Mouse (Mus musculus): ENCODE results near the gene Pgrmc2. TPM values are rescaled to one million over a fixed set of nuclear protein-coding genes. Genes with fewer than 3 reads are reported as not detected.

Pgrmc2 gene
- polyA plus RNA-seq, 1 experiment from 2014 or later = 31.7 TPM

GRCm38 (mm10) chr3:41061831-41062565 is 20.8 kb downstream of the Pgrmc2 start:
- Histone ChIP-seq H3K9ac (ENCODE audit: low read length) (no peak overlapping the region), H3K27ac (ENCODE audit: low read depth) (no peak overlapping the region), H3K4me1 (replicated peaks; ENCODE audit: control insufficient read depth, insufficient read depth, low read length) (no peaks in the 10 kb centered on the region), H3K27me3 (replicated peaks; ENCODE audit: control insufficient read depth, insufficient read depth, low read length) (no peaks in the 10 kb centered on the region), H3K4me3 (ENCODE audit: low read depth, low read length) (no peak overlapping the region), H3K9me3 (ENCODE audit: control insufficient read depth, low read length) (no peaks in the 10 kb centered on the region), H3K36me3 (ENCODE audit: control insufficient read depth, insufficient read depth, low read length) (peaks cover 26% of the 10 kb centered on the region), H3K4me2 (ENCODE audit: low read length) (no peak overlapping the region)
- no peak for ATAC-seq (replicated peaks; ENCODE audit: low FRiP score, low TSS enrichment, low read depth)
- WGBS = 91% methylated on average over 3 of the region's 3 CpGs
- no peak for DNase-seq (ENCODE audit: low spot score)

DNA sequence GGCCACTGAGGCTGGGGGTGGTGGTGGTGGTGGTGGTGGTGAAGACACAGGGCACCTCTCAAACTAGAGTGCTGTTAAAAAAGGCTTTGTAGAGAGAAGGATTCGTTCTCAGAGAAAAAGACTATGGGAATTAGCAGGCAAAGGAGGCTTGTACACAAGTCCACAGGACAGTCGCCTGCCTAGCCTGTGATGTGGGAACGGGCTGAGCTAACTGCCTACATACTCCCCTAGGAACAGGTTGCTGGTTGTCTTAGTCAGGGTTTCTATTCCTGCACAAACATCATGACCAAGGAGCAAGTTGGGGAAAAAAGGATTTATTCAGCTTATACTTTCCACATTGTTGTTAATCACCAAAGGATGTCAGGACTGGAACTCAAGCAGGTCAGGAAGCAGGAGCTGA is 23.6 kb downstream of the Pgrmc2 start:
- WGBS = 87% methylated on average over 3 of the region's 3 CpGs
- Histone ChIP-seq H3K9me3 (ENCODE audit: control insufficient read depth, low read length) (no peaks in the 10 kb centered on the region), H3K27ac (ENCODE audit: low read depth) (no peak overlapping the region), H3K9ac (ENCODE audit: low read length) (no peak overlapping the region), H3K27me3 (replicated peaks; ENCODE audit: control insufficient read depth, insufficient read depth, low read length) (no peaks in the 10 kb centered on the region), H3K36me3 (ENCODE audit: control insufficient read depth, insufficient read depth, low read length) (peaks cover 8% of the 10 kb centered on the region; the same call in 1 of the 2 replicates), H3K4me2 (ENCODE audit: low read length) (no peak overlapping the region), H3K4me1 (replicated peaks; ENCODE audit: control insufficient read depth, insufficient read depth, low read length) (no peaks in the 10 kb centered on the region), H3K4me3 (ENCODE audit: low read depth, low read length) (no peak overlapping the region)
- ATAC-seq (replicated peaks; ENCODE audit: low FRiP score, low TSS enrichment, low read depth) (no peak), DNase-seq (ENCODE audit: low spot score) (no peak)

DNA sequence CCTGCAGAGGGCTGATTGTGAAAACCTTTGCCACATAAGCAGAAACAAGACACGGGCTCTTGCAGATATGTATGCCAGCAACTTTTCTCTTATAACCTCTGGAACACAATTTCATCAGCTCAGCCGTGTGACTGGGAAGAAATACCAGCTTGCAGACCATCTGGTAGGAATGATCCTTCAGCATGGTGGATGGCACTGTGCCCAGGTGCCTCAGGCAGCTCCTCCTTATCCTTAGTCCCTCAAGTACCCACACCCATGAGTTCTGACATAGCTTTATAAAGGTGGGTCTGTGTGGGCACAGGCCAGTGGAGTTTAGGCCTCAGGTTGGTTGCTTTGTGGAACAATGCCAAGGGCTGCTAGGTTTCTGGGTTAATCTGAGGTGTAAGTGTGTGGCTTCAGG is 24.5 kb downstream of the Pgrmc2 start:
- no peak for DNase-seq (ENCODE audit: low spot score)
- Histone ChIP-seq H3K36me3 (ENCODE audit: control insufficient read depth, insufficient read depth, low read length) (peaks cover under 1% of the 10 kb centered on the region; the same call in 1 of the 2 replicates), H3K4me2 (ENCODE audit: low read length) (no peak overlapping the region), H3K9ac (ENCODE audit: low read length) (no peak overlapping the region), H3K27me3 (replicated peaks; ENCODE audit: control insufficient read depth, insufficient read depth, low read length) (no peaks in the 10 kb centered on the region), H3K4me3 (ENCODE audit: low read depth, low read length) (no peak overlapping the region), H3K27ac (ENCODE audit: low read depth) (no peak overlapping the region), H3K4me1 (replicated peaks; ENCODE audit: control insufficient read depth, insufficient read depth, low read length) (no peaks in the 10 kb centered on the region), H3K9me3 (ENCODE audit: control insufficient read depth, low read length) (no peaks in the 10 kb centered on the region)
- no peak for ATAC-seq (replicated peaks; ENCODE audit: low FRiP score, low TSS enrichment, low read depth)
- WGBS = 85% methylated on average over 2 of the region's 2 CpGs

DNA sequence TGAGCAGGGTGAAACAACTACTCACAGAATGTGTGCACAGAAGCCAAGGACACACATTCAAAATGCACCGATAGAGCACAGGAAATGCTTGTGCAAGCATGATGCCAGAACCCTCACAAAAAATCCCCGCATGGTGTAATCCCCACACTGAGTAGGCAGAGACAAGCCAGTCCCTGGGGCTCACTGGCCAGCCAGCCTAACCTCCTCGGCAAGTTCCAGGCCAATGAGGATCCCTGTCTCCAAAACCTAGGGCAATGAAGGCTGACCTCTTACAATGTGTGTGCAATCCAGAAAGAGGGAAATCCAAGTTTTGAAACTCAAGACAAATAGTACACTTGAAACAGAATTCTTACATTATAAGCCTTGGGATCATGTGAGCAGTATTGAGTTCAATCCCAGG is 29.5 kb downstream of the Pgrmc2 start:
- DNase-seq (ENCODE audit: low spot score) = no peak
- 89% methylated on average over 3 of the region's 3 CpGs for WGBS
- no peak overlapping the region for H3K27ac ChIP-seq (ENCODE audit: low read depth)
- ATAC-seq (replicated peaks; ENCODE audit: low FRiP score, low TSS enrichment, low read depth) = no peak
- no peaks in the 10 kb centered on the region for H3K27me3 ChIP-seq (replicated peaks; ENCODE audit: control insufficient read depth, insufficient read depth, low read length)
- H3K4me3 ChIP-seq (ENCODE audit: low read depth, low read length) = no peak overlapping the region
- H3K4me2 ChIP-seq (ENCODE audit: low read length) = no peak overlapping the region
- no peaks in the 10 kb centered on the region for H3K4me1 ChIP-seq (replicated peaks; ENCODE audit: control insufficient read depth, insufficient read depth, low read length)
- H3K9me3 ChIP-seq (ENCODE audit: control insufficient read depth, low read length) = no peaks in the 10 kb centered on the region
- H3K36me3 ChIP-seq (ENCODE audit: control insufficient read depth, insufficient read depth, low read length) = no peaks in the 10 kb centered on the region
- H3K9ac ChIP-seq (ENCODE audit: low read length) = no peak overlapping the region

DNA sequence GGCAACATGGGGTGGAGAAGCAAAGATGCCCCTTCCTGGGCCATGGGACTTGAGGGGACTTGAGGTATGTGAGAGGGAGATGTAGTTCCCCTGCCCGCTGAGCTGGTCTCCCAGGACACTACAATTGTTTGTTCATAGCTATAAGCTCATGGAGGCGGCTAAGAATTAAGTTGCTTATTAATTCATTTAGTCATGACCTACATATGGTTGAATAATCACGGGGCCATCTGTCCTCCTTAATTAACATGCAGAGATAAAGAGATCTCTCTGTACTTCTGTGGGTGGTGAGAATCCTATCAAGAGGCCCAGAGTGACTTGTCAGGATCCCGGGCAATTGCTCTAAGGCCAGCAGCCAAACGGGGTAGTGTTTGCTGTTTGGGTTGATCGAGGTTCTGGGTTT is 35.0 kb downstream of the Pgrmc2 start:
- Histone ChIP-seq H3K36me3 (ENCODE audit: control insufficient read depth, insufficient read depth, low read length) (no peaks in the 10 kb centered on the region), H3K27me3 (replicated peaks; ENCODE audit: control insufficient read depth, insufficient read depth, low read length) (no peaks in the 10 kb centered on the region), H3K9me3 (ENCODE audit: control insufficient read depth, low read length) (no peaks in the 10 kb centered on the region), H3K27ac (ENCODE audit: low read depth) (no peak overlapping the region), H3K4me3 (ENCODE audit: low read depth, low read length) (no peak overlapping the region), H3K4me1 (replicated peaks; ENCODE audit: control insufficient read depth, insufficient read depth, low read length) (no peaks in the 10 kb centered on the region), H3K4me2 (ENCODE audit: low read length) (no peak overlapping the region), H3K9ac (ENCODE audit: low read length) (no peak overlapping the region)
- DNase-seq (ENCODE audit: low spot score) = no peak
- ATAC-seq (replicated peaks; ENCODE audit: low FRiP score, low TSS enrichment, low read depth) = no peak
- 91% methylated on average over 6 of the region's 6 CpGs for WGBS

DNA sequence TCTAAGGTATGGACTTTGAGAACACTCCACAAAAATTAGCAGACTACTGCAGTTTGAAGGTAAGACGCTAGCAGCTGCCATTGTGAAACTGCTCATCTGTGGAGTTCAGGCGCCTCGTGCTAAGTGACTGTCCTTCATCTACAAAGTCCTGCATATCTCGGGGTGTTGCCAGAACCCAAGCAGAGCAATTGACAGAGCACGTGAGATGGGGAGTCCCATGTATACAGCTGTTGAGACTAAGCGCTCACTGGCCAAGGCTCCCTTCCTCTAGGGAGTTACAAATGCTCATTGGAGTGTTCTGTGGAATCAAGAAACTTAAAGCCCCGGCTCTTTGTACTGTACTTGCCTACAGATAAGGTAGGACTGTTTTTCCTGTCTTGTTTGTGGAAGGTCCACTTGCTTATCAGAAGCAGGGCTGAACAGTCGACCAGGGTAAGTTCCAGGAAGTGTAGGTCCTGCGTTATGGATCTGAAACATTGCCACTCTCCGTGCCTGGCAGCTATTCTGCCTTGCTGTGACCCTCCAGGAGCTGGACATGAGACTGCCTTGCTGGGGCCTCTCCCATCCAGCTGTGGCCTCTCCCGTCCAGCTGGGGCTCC is 39.0 kb downstream of the Pgrmc2 start:
- no peaks in the 10 kb centered on the region for H3K27me3 ChIP-seq (replicated peaks; ENCODE audit: control insufficient read depth, insufficient read depth, low read length)
- no peak overlapping the region for H3K9ac ChIP-seq (ENCODE audit: low read length)
- H3K4me1 ChIP-seq (replicated peaks; ENCODE audit: control insufficient read depth, insufficient read depth, low read length) = no peaks in the 10 kb centered on the region
- no peak overlapping the region for H3K4me2 ChIP-seq (ENCODE audit: low read length)
- 63% methylated on average over 11 of the region's 11 CpGs for WGBS
- H3K36me3 ChIP-seq (ENCODE audit: control insufficient read depth, insufficient read depth, low read length) = no peaks in the 10 kb centered on the region
- no peaks in the 10 kb centered on the region for H3K9me3 ChIP-seq (ENCODE audit: control insufficient read depth, low read length)
- no peak for ATAC-seq (replicated peaks; ENCODE audit: low FRiP score, low TSS enrichment, low read depth)
- no peak for DNase-seq (ENCODE audit: low spot score)
- no peak overlapping the region for H3K4me3 ChIP-seq (ENCODE audit: low read depth, low read length)
- H3K27ac ChIP-seq (ENCODE audit: low read depth) = no peak overlapping the region

DNA sequence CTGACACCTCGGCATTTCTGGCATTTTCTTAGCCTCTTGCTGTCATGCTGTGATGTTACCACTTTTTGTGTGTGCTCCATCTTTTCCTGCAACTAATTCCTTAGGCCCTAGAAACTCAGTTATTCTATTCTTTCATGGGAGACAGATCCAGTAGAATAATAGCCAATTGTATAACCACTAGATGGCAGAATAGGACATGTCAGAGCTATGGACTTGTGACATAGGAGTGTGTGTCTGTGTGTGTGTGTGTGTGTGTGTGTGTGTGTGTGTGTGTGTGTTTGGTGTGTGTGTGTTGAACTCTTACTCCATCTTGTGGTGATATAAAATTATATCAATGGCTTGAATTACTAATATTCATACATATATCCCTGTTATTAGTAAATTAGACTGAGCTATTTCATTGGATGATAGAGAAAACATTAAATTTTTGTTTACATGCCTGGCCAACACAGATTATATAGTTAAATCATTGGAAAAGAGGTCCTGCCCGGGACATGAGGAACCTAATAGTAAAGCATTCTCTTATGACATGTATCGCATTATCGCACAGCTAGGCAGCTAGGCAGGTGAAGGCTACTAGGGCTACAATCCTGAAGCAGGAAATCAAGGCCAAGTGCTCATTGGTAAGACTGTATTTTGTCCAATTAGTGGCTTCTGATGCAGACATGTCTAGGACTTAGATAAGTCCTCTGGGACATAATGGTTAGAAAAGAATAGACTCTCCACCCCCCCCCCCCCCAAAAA is 40.5 kb downstream of the Pgrmc2 start:
- H3K9me3 ChIP-seq (ENCODE audit: control insufficient read depth, low read length) = no peaks in the 10 kb centered on the region

DNA sequence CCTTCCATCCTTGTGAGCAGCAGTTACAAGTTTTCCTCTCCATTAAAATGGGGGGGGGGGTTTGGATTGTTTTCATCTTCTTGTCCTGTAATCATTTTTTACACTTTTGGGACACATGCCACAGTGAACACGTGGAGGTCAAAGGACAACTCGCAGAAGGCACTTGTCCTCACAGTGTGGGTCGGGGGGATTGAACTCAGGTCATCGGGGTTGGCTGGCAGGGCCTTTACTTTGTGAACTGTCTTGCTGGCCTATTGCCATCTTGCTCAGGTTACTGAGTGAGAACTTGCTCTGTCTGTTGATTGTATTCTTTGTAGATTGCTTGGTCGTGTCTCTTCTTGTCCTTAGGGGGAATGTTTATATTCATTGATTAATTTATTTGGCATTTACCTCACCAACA is 41.6 kb downstream of the Pgrmc2 start:
- no peak for ATAC-seq (replicated peaks; ENCODE audit: low FRiP score, low TSS enrichment, low read depth)
- H3K36me3 ChIP-seq (ENCODE audit: control insufficient read depth, insufficient read depth, low read length) = no peaks in the 10 kb centered on the region
- H3K27me3 ChIP-seq (replicated peaks; ENCODE audit: control insufficient read depth, insufficient read depth, low read length) = no peaks in the 10 kb centered on the region
- no peak overlapping the region for H3K4me3 ChIP-seq (ENCODE audit: low read depth, low read length)
- no peak for DNase-seq (ENCODE audit: low spot score)
- H3K27ac ChIP-seq (ENCODE audit: low read depth) = no peak overlapping the region
- H3K4me2 ChIP-seq (ENCODE audit: low read length) = no peak overlapping the region
- no peak overlapping the region for H3K9ac ChIP-seq (ENCODE audit: low read length)
- WGBS = 66% methylated on average over 5 of the region's 5 CpGs
- H3K9me3 ChIP-seq (ENCODE audit: control insufficient read depth, low read length) = no peaks in the 10 kb centered on the region
- H3K4me1 ChIP-seq (replicated peaks; ENCODE audit: control insufficient read depth, insufficient read depth, low read length) = no peaks in the 10 kb centered on the region

More for the DNA sequence above, 40.5 kb downstream of the Pgrmc2 start:
- WGBS = 85% methylated on average over 4 of the region's 4 CpGs
- Histone ChIP-seq H3K4me2 (ENCODE audit: low read length) (no peak overlapping the region), H3K4me3 (ENCODE audit: low read depth, low read length) (no peak overlapping the region), H3K9ac (ENCODE audit: low read length) (no peak overlapping the region), H3K36me3 (ENCODE audit: control insufficient read depth, insufficient read depth, low read length) (no peaks in the 10 kb centered on the region), H3K4me1 (replicated peaks; ENCODE audit: control insufficient read depth, insufficient read depth, low read length) (no peaks in the 10 kb centered on the region), H3K27ac (ENCODE audit: low read depth) (no peak overlapping the region), H3K27me3 (replicated peaks; ENCODE audit: control insufficient read depth, insufficient read depth, low read length) (no peaks in the 10 kb centered on the region)
- ATAC-seq (replicated peaks; ENCODE audit: low FRiP score, low TSS enrichment, low read depth) (no peak), DNase-seq (ENCODE audit: low spot score) (no peak)

All from intestine, embryonic 14.5 days (tissue).